Mouse (Mus musculus) embryonic fibroblast, embryonic 13.5 days (primary cell): ENCODE results near the gene Cftr.

Source experiments
- CTCF ChIP-seq: IDR thresholded peaks from 2 replicates; pipeline ENCODE4 v1.5.1; 2011; ENCODE audit warnings: mild to moderate bottlenecking, control low read depth, low read length, moderate library complexity, borderline replicate concordance; ENCODE audit not compliant: insufficient read depth
- POLR2A ChIP-seq: IDR thresholded peaks from 2 replicates; pipeline ENCODE4 v1.6.1; 2011; ENCODE audit warnings: low read depth, mild to moderate bottlenecking, control low read depth, low read length, moderate library complexity

GRCm38 (mm10) chr6:18177509-18177908, 7.0 kb downstream of the Cftr start:
- TF ChIP-seq CTCF (no peak), POLR2A (no peak)
